Mouse (Mus musculus): ENCODE data around the gene Ldlr. TPM values are rescaled to one million over a fixed set of nuclear protein-coding genes. Genes with fewer than 3 reads are reported as not detected.
"Not testable (repeated sequence)": the region's sequence is repeated elsewhere in the genome, so short reads cannot be mapped to it uniquely, and the experiment has no call there.

Ldlr gene
- total RNA-seq, 1 experiment from 2014 or later: 96.1 TPM

DNA sequence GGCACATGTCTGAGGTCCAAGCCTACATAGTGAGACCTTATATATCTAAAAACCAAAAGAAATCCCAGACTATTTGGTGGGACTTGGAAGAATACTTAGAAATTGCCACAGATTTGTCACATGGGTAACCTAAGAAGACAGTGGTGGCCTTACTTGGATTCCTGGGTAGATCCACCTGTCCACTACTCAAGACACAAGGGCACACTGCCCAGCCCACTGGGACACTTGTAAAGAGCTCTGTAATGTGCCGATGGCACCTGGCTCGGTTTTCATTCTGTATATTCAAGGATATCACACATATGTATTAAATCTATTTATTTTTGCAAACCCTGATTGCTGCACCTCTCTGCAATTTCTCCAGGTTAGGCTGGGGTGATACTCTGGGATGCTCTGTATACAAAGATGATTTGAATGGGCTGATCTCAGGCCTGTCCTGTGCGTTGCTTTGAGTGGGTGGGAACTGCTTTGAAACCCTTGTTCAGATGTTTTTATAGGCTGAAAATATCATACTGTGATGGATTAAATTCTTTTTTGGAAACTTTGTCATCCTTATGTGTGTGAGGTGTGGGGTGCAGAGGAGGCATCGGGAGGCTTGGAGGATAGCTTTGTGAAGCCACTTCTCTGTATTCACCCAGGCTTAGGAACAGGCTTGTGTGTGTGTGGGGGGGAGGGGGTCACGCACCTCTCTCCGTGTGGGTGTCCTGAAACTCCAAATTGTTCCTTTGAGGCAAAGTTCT is 26.3 kb downstream of the Ldlr start:
- ATAC-seq (replicated peaks; ENCODE audit: insufficient number of reproducible peaks, low FRiP score, low TSS enrichment, poor library complexity, severe bottlenecking): no peak

DNA sequence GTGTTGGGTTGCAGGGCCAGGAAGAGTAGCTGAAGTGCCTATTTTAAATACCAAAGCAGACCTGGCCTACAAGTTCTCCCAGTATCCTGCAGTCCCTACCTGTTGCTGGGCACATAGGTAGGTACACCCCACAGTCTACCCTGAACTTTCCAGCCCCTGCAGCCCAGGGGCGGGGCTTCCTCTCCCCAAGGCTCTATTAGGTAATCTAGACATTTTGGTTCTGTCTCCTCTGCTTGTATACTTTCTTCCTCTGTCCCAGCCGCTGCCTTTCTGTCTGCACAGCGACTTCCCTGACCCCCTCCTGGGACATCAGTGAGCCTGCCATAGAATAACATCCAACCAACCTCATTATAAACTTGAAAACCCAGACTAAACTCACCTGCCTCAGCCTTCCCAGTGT is 27.1 kb downstream of the Ldlr start:
- ATAC-seq (replicated peaks; ENCODE audit: insufficient number of reproducible peaks, low FRiP score, low TSS enrichment, poor library complexity, severe bottlenecking): no peak

DNA sequence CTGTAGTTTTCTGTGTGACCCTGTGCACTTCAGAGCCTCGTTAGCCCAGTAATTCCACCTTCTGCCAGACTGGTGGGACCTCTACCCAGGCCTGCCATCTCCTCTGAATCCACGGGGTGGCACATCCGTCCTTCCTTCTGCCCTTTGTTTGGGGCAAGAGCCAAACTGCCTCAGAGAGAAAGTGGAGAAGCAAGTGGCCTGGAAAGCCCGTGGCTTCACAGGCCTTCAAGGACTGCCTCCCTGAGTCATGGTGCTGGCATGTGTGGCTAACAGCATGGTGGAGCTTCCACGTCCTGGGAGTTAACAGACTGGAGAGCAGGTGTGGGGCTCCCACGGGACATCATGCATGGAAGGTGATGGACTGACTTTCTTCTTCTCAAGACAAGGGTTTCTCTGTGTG is 28.1 kb downstream of the Ldlr start:
- ATAC-seq (replicated peaks; ENCODE audit: insufficient number of reproducible peaks, low FRiP score, low TSS enrichment, poor library complexity, severe bottlenecking): no peak

DNA sequence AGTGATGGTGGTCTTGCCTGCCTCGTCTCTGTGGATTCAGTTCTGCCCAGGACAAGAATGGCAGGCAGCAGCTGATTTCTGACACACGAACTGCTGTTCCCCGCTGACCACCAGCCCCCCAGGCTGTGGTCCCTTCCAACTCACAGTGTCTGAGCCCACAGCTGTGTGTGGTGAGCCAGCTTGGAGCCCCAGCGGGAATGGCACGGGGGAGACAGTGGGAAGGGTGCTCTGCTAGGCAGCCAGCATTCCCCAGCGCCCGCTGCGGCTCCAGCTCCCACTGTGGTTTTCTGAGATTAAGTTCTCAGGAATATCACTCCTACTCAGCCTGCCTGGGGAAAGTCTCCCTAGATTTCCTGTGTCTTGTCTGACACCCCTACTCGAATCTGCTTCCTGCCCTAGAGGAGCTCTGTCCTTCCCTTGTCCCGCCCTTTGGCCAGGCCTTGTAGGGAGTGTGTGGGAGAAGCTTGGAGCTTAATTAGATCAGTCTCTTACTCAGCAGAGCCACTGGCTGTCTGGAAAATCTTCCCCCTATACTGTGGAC is 29.0 kb downstream of the Ldlr start:
- ATAC-seq (replicated peaks; ENCODE audit: insufficient number of reproducible peaks, low FRiP score, low TSS enrichment, poor library complexity, severe bottlenecking): no peak

DNA sequence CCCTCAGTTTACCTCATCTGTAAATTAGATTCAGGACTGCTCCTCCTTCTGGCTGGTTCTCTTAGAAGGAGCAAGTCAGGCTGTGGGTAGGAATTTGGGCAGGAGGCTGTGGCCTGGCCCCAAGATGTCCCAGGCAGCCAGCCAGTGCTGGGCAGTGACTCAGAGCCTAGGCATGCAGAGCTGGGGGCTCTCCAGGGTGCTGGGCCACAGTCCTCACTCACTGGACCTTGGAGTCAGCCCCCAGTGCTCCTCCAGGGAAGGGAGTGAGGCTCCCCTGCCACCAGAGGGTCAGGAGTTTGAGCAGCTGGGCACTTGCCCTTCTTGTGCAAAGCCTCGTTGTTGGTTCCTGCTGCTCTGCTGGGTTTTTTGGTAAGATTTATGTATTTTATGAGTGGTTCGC is 30.7 kb downstream of the Ldlr start:
- no peak for ATAC-seq (replicated peaks; ENCODE audit: insufficient number of reproducible peaks, low FRiP score, low TSS enrichment, poor library complexity, severe bottlenecking)

DNA sequence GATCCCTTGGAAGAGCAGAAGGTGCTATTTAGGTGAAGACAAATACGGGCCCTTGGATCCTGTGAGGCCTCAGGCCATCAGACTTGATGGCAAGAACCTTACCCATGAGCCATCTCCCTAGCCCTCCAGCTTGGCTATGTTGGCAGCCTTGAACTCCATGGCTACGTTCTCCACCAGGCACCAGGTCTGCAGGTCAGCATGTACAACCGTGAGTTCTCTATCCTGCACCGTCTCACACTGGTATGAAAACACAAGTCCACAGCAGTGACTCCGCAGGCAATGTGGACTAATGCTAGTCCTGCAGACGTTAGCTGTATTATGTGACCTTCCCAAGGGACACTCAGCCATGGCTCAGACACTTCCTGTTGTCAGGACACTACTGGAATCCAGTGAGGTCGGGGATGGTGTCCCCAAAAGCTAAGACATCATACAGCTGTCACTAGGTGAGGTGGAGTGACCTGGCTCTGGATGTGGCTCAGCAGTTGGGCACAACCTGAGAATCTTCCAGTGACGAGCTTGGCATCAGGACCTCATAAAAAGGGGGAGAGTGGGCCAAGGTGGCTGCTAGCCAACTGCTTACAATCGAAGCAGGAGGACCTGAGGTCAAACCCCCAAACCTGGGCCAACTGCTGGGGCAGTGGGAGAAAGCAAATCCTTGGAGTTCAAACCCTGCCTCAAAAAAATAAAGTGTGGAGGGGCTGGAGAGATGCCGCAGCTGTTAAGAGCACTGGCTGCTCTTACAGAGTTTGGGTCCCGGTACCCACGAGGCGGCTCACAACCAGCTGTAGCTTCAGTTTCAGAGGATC is 31.4 kb downstream of the Ldlr start:
- ATAC-seq (replicated peaks; ENCODE audit: insufficient number of reproducible peaks, low FRiP score, low TSS enrichment, poor library complexity, severe bottlenecking): no peak

DNA sequence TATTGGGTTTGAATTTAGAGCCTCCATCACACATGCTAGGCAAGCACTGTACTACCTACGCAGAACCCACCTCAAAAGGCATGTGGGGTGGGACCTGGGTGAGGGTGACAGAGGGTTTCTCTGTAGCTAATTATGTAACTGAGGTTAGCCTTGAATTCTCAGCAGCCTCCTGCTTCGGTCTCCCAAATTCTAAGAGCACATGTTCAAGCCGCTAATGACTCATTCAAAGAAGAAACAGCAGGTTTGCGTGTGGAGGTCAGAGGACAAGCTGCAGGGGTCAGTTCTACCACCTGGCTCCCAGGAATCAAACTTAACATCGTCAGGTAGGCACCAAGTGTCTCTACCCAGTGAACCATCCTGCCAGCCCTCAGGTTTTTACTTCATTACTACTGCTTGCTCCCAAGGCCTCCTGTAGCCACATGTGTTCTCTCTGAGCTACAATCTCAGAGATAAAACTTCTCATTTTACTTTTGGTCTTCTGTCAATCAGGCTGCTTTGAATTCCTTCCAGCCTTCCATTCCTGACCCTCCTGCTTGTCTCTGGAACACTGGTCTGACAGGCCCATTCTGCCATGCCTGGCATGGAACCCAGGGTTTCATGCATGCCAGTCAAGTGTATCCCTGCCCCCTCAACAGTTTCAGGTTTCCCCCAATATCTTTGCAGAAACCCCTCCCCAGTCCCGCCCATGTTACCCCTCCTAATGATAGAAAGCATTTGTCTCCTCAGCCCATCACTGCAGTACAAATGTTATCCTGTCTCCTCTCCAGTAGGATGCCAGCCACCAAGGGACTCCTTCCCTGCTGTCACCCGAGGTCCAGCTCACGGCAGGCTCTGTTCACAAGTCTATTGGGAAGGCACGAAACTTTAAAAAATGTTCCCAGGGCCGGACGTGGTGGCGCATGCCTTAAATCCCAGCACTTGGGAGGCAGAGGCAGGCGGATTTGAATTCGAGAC is 35.6 kb downstream of the Ldlr start:
- no peak for ATAC-seq (replicated peaks; ENCODE audit: insufficient number of reproducible peaks, low FRiP score, low TSS enrichment, poor library complexity, severe bottlenecking)

DNA sequence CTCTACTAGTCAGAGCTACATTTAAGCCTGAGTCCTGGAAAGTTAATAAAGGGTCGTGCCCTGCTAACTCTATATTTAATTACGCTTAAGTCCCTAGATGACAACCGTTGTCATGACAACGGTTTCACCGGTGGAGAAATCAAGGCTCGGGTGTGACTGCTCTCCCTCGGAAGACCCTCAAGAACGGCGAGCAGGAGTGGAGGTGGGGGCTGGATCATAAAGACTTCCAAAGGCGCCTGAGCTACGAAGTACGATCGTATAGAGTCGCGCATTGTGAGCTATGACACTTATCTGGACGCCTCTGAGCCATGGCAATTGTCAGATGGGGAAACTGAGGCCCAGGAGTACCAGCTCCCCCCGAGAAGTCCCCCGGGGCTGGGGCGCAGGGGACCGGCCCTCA is 36.4 kb downstream of the Ldlr start:
- no peak for ATAC-seq (replicated peaks; ENCODE audit: insufficient number of reproducible peaks, low FRiP score, low TSS enrichment, poor library complexity, severe bottlenecking)

DNA sequence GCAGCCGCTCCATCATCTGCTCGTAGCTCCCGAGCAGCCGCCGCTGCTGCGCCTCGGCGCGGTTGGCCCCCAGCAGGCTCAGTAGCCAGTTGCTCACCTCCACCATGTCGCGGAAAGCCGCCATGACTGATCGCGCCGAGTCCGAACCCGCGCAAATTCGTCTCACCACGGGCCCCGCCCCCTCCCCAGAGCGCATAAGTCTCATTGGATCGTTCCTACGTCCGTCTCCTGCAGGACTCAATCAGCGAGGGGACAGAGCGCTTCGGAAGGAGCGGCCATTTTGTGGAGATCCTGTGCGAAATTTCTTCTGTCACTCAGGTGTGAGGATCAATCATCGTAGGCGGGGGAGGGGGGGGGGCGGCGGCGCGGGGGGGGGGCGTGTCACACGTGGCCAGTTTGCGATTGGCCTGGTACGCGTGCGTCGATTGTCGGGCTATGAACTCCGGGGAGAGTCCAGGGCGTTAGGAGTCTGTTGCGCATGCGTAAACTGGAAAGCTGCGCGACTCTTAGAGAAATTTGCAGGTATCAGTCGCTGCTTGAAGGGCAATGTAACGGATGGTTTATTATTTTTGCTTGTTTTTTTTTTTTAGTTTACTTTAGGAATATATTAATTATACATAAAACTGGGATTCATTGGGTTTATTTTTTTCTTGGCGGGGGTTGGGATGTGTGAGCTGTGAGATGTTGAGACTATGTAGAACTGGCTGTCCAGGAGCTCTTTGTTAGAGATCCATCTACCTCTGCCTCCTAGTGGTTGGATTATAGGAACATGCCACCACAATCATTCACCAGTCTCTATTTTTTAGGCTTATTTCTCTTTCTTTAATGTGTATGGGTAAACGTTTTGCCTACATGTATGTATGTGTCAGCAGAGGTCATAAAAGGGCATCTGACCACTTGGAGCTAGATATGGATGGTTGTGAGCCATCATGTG is 37.1 kb downstream of the Ldlr start, which contains the start of gene Spc24:
TSS of gene Spc24 (minus strand) at position 149 of the 934 bp plus-strand sequence.
- ATAC-seq (replicated peaks; ENCODE audit: insufficient number of reproducible peaks, low FRiP score, low TSS enrichment, poor library complexity, severe bottlenecking): peak; percentile 97

DNA sequence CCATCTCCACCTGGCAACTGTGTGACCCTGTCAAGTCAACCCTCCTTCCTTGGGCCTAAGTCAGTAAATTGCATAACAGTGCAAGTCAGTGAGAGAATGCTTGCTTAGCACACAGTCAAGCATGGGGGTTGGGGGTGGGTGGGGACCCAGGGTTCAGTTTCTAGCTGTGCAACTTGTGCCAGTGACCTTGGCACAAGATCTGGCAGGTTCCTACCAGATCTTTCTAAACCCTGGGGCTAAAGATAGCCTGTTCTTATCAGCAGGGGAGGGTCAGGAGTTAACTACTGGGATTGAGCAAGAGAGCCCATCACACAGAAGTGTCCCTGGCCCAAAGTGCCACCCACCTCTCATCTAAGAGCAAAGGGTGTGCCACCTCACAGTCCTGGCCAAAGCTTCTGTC is 38.9 kb downstream of the Ldlr start:
- ATAC-seq (replicated peaks; ENCODE audit: insufficient number of reproducible peaks, low FRiP score, low TSS enrichment, poor library complexity, severe bottlenecking): no peak

DNA sequence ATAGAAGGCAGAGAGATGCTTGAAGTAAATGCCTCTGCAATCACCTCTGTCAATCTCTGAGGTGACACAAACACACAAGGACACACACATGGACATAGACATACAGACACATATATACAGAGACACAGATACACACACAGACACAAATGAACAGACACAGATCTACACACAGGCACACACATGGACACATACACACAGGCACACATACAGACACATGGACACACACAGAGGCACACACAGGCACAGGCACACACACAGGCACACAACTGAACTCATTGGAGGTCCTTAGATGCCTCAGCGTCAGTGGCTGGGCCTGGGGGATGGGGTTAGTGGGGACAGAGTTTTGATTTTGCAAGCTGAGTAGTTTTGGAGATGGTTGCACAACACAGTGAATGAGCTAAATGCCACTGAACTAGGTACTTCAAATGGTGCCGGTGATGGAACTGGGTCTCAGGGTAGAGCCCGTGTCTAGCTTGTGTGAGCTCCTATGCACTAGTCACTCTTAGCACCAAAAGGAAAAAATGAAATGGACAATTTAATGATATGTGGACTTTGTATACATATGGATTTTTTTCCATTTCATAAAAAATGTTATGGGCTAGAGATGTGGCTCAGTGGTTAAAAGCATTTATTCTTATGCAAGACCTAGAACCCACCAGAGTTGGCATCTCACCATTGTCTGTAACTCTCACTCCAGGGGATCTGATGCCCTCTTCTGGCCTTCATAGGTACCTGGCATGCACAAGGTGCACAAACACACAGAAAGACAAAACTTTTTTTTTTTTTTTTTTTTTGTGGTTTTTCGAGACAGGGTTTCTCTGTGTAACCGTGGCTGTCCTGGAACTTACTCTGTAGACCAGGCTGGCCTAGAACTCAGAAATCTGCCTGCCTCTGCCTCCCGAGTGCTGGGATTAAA is 41.1 kb downstream of the Ldlr start:
- ATAC-seq (replicated peaks; ENCODE audit: insufficient number of reproducible peaks, low FRiP score, low TSS enrichment, poor library complexity, severe bottlenecking): no peak

DNA sequence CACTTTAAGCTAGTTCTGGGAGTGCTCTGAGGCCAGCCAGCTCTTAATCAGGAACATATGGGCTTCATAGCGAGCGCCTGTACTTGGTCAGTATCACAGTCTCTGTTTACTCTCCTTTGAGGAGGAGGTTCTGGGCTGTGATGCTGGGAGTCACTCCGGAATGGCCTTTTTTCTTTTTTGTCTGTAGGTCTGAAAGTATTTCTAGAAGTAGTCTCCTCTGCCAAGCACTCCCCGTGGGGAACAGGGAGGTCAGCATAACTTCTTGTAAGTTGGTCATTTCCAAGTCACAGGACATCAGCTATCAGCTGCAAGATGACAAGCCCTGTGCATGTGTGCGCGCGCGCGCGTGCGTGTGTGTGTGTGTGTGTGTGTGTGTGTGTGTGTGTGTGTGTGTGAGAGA is 44.6 kb downstream of the Ldlr start:
- no peak for ATAC-seq (replicated peaks; ENCODE audit: insufficient number of reproducible peaks, low FRiP score, low TSS enrichment, poor library complexity, severe bottlenecking)

DNA sequence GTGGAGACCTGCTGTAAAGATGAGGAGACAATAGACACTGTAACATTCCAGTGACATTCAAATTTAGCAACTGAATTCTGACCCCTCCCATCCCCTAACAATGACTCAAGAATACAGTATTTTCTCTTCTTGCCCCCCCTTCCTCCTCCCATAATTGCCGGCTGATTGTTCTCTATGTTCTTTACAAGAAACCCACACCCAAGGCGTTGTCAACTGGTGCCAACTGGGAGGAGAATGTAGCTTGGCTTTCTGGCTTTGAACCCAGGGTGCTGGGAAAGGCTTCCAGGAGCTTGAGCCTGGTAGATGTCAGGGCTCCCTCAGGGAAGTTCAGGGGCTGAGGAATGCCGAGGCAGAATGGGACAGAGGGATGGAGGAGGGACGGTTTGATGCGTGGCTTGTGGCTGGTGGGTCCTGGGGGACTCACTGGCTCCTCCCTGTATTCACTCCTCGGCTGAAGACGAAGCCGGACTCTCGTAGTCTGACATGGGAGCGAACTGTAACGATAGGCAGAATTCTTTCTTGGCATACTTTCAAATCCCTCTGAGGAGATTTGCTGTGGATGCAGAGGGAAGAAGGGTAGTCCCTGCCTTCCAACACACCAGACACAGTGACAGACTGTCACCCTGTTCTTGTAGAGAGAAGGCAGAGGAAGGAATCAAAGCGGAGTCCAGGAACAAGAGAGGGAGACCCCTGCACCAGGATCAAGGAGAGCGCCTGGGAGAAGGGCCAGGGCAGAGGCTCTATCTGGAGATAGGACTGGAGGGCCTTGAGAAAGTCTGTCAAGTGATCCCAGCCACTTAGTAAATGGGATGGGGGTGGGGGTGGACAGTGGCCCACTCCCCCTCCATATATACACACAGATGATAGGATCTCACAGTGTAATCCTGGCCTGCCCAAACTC is 45.5 kb downstream of the Ldlr start:
- ATAC-seq (replicated peaks; ENCODE audit: insufficient number of reproducible peaks, low FRiP score, low TSS enrichment, poor library complexity, severe bottlenecking): no peak

DNA sequence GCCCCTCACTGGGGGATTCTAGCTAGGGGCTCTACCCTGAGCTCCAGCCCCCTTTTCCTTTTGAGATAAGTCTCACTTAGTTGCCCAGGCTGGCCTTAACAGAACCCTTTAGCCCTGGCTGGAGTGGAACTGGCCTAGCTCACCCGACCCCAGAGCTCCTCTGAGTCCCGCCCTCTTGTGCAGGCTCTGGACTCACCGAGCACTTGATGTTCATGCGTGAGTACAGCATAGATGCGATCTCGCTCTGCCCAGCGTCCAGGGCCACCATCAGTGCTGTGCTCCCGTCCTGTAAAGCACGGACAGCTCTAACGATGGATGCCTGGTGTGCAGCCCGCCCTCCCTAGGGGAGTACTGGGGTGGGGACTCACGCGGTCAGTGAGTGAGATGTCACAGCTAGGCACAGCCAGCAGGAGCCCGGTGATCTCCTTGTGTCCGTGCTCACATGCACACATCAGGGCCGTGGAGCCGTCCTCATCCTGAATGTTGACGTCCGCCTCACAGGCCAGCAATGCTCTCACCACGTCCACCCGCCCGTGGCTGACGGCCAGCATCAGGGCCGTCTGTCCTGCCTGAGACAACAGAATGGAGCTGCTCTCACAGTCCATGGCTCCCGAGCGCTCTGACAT is 46.4 kb downstream of the Ldlr start:
- no peak for ATAC-seq (replicated peaks; ENCODE audit: insufficient number of reproducible peaks, low FRiP score, low TSS enrichment, poor library complexity, severe bottlenecking)

DNA sequence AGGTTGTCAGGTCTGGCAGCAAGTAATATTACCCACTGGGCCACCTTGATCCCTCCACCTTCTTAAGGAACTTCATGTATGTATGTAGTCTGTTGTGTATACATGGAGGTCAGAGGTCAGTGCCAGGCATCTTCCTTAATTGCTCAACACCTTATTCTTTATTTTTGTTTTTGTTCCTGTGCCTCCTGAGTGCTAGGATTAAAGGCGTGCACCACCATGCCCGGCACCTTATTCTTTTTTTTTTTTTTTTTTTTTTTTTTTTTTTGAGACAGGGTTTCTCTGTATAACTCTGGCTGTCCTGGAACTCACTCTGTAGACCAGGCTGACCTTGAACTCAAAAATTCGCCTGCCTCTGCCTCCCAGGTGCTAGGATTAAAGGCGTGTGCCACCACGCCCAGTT is 50.1 kb downstream of the Ldlr start:
- ATAC-seq (replicated peaks; ENCODE audit: insufficient number of reproducible peaks, low FRiP score, low TSS enrichment, poor library complexity, severe bottlenecking): not testable (repeated sequence)

DNA sequence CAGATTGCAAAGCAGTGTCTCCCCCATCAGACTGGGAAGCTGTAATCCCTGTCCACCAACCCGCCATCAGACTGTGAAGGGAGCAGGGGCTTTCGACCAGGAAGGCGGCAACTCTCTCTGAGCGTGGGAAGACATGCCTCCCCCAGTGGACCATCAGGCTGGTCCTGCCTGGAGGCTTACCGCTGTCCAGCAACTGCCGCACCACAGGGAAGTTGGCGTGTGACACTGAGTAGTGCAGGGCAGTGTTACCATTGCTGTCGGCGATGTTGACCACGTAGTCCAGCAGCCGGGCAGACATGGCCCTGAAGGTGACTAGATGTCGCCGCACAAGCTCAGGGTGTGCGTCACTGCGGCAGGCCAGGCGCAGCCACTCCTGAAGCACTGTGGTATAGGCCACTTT is 51.1 kb downstream of the Ldlr start:
- ATAC-seq (replicated peaks; ENCODE audit: insufficient number of reproducible peaks, low FRiP score, low TSS enrichment, poor library complexity, severe bottlenecking): no peak

Data from monocyte, adult 5-6 weeks (primary cell).